Mouse (Mus musculus): Measurements from ENCODE around the gene Pcyt1b. TPM values are rescaled to one million over a fixed set of nuclear protein-coding genes. Genes with fewer than 3 reads are reported as not detected.

Pcyt1b gene
- under 1 TPM; 0.22 to 0.33 TPM for total RNA-seq (2021)
- long read RNA-seq, experiment 1 = 0 reads
- long read RNA-seq, experiment 2 = 0 reads

DNA sequence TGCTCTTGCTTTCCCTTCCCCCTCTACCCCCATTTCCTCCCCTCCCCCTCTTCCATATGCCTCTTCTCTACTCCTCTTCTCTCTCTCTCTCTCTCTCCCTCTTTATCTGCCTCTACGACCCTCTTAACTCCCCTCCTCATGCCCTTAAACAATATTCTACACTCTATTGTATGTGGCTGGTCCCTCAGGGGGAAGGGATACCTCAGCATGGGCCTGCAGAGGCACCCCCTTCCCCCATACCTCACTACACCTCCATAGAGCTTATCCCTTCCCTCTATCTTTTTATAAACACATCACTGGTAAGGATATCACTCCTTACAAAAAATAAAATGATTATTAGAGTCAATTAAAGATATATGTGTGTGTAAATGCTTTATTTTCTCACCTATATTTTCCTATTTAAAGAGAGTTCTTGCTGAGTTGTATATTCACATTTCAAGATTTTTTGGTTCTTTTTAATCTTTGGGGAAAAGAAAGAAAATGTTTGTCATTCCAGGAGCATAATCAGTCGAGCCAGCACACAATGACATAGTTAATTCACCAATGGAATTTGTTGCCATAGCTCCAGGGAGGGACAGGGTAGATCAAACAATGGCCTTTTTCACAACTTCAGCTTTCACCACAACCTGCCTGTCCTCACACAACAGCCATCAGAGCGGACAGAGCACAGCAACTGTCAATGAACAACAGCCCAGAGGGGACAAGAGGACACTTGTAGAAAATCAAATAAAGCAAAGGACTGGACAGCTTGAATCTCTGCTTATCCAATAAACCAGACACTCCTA is at the start of gene Pcyt1b:
Pcyt1b (plus strand) TSS at position 646 of the 785 bp plus-strand sequence.
- intact Hi-C loops (cut with DNase I) = no loop called here
- DNase-seq = no peak

DNA sequence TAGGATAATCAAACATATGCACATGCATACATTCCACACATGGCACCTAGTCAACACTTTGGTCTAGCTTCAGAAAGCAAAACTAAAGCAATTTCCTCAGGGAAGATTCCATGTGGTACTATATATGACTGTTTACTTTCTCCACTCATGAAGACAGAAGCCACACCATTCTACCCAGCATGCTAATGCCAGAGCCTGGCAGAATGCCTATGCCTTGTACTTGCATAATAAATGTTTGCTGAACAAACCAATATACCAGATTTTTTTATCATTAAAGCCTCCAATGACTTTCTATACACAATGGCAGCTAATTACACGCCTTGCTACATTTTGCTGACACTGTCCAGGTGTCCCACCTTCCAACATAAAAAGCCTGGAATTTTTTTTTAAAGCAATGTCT is 24.4 kb upstream of the Pcyt1b start:
- intact Hi-C loops (cut with DNase I) = loop anchor here (10.0 kb wide), 1 partner anchor 255 kb away; no protein-coding TSS in a partner anchor
- DNase-seq = no peak

DNA sequence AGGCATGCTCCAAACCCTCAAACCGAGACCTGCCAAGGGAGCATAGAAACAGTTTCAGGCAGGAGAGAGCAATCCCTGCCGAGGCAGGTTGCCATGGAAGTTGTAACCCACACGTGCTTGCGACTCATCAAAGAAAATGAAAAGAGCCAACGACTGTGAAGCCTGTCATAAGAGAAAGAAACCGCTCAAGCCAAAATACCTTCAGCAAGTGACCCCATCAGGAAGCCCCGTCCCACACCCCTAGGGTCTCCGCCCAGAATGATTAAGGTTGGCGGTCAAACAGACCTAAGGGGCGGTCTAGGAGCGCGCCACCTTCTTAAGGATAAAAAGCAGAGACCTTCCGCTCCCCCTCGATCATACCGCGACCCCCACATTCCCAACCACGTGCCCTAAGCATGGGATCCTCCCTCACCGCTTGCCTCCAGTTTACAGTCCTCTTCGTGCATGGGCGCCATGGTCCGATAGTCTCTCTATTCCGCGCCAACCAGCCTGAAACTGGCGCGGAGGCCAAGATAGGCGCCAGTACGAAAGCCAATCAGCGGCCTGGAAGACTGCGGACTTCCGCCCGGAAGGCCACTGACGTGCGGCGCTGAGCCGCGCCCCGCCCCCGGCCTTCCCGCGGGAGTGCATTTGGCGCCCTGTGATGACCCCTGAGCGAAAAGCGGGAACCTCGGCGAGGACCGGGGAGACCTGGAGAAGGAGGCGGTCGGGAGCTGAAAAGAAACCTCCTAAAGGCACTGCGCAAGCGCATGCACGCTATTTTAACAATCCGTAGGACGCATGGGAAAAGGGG is 22.8 kb upstream of the Pcyt1b start, which contains the start of gene Pola1:
Pola1 (minus strand) TSS at position 499 of the 793 bp plus-strand sequence.
- peak; percentile 88 for DNase-seq
- intact Hi-C loops (cut with DNase I) = loop anchor here (10.0 kb wide), 1 partner anchor 253 kb away; no protein-coding TSS in a partner anchor

DNA sequence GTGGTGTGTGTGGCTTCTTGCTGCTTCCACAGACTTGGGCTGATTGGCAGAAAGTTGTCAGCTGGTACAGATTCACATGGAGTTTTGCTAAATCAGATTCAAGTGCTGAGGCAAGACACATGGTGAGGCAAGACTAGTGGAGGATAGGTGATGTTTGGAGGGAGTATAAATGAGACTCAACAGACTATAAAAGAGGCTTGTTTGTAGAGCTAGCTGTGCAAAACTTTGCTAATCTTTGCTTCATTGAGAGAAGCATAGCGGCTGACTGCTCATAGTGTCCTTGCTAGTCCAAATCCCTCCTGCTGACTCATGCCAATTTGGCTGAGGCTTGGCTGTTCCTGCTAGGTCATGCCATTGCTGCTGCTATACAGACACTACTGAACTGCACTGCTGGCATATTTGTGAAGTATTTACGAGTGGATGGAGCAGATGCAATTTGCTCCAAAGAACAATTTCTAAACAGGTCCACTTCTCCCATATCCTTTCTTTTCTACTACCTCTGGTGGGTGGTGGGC is 19.7 kb upstream of the Pcyt1b start:
- peak in 1 of 2 experiments; percentile 6 for DNase-seq
- intact Hi-C loops (cut with DNase I) = loop anchor here (10.0 kb wide), 1 partner anchor 250 kb away; no protein-coding TSS in a partner anchor

DNA sequence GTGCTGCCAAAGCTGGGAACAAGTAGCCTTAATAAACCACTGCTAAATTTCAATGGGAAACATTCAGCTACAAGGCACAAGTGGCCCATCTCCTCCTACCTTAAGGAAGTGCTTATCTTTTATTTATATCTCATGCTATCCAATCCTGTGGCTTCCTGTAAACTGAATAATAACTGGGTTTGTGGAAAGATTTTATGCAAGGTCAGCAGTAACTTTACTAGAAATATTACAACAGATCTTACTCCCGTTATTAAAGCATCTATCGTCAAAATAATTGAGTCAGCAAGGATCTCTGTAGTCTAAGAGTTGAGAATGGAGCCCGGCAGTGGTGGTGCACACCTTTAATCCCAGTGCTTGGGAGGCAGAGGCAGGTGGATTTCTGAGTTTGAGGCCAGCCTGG is 11.1 kb upstream of the Pcyt1b start:
- no peak for DNase-seq
- intact Hi-C loops (cut with DNase I) = no loop called here

DNA sequence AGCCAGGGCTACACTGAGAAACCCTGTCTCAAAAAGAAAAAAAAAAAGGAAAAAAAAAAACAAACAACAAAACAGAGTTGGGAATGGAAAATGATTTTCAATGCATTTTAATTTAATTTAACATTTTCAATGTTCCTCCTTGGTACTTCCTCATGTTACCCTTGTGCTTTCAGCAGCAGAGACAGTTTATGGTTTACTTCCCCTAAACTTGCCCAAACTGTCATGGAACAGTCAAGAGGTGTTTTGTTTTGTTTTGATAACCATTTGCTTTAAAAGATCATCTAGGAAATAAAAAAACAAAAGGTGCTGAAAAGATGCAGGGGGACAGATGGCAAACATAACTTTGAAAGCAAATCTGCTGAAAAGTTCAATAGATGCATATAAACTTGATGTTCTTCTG is 10.6 kb upstream of the Pcyt1b start:
- intact Hi-C loops (cut with DNase I) = no loop called here
- DNase-seq = no peak

DNA sequence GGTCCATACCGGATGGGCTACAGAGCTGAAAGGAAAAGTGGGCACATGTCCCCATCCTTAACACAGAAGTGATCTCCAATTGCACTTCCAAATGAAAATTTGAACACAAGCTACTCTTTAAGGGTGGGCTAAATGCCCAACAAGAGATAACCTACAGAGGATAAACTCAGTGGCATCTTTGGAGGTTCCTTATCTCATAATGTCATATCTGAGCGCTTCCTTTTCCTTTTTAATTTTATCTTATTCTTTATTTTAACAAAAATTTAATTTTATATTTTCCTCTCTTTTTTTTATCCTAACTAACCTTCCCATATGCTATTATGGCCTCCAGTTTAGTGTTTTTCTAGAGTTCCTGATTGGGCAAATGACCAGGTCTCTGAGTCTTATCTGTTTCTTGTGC is 3.9 kb upstream of the Pcyt1b start:
- intact Hi-C loops (cut with DNase I) = no loop called here
- DNase-seq = no peak

DNA sequence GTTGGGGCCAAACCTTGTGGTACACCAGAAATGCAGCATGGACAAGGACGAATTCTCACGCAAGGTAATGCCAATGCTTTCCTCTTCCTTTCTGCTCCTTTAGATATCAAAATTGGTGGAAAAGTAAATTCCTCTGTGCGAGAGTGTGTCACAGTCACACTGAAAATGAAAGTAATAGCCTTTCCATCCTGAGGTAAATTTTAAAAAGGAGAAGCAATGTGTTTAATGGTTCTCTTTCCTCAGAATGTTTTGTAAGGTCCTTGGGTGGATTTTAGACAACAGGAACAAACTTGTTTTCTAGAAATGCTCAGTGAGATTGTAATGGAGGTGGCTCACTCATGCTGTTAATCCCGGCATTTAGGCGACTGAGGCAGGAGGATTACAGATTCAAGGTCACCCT is 490 bp downstream of the Pcyt1b start:
- DNase-seq = no peak
- intact Hi-C loops (cut with DNase I) = no loop called here

DNA sequence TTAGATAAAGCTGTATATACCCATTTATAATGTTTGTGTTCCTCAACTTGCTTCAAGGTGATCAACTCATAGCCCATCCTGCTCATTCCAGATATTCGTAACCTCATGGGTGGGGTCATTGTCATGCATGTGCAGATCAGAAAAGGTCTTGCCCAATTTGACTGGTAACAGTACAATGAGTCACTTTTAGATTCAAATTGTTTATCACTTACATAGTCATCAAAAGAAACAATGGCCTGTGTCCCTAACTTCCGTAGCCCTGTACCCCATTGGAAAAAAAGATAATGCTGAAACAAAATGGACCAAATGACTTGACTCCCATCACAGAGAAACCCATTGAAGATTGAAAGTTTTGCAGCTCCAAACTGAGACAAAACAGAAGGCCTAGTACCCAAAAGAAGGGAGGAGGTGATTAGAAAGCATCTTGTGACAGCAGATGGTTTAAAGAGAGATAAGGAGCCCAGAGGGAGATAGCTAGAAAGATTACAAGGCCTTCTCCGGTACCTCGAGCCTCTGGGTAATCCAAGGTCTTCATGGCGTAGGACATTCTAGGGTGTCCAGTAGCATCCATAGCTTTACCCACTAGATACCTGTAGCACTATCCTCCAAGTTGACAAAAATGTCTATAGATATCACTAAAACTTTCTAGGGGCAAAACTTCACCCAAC is 9.4 kb downstream of the Pcyt1b start:
- no peak for DNase-seq
- intact Hi-C loops (cut with DNase I) = no loop called here

DNA sequence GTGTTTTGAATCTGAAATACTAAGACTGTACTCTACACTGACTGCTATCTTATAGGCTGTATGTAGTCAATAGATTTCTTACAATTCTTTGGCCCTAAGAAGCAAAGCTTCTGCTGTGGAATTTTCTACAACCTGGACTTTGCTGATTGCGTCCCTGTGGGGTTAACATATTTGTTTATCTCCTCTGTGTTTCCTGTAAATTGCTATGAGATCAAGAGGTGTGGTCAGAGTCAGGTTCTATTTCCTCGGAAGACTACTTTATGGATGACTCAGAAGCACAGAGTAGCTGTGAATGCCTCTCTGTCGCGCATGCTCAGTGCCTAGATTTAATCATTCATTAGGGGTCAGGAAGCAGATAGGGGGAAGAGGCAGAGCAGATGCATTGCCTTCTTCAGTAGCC is 10.1 kb downstream of the Pcyt1b start:
- intact Hi-C loops (cut with DNase I) = no loop called here
- no peak for DNase-seq

DNA sequence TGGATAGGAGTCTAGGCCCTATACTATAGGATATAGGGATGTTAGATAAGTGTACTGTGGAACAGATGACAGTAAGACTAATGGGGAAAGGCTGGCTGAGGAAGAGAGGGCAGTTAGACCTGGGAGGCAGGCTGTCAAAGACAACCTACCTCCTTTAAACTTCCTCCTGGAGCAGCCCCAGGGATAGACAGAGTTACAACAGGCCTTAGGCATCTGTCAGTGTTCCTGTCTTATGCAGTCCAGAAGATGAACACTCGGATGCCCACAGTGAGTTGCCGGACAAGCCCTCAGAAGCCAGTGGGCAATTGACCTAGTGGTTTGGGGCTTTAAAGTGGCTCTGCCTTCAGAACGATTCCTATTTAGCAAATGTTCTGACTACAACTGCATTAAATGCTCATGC is 19.8 kb downstream of the Pcyt1b start:
- DNase-seq = no peak
- intact Hi-C loops (cut with DNase I) = no loop called here

DNA sequence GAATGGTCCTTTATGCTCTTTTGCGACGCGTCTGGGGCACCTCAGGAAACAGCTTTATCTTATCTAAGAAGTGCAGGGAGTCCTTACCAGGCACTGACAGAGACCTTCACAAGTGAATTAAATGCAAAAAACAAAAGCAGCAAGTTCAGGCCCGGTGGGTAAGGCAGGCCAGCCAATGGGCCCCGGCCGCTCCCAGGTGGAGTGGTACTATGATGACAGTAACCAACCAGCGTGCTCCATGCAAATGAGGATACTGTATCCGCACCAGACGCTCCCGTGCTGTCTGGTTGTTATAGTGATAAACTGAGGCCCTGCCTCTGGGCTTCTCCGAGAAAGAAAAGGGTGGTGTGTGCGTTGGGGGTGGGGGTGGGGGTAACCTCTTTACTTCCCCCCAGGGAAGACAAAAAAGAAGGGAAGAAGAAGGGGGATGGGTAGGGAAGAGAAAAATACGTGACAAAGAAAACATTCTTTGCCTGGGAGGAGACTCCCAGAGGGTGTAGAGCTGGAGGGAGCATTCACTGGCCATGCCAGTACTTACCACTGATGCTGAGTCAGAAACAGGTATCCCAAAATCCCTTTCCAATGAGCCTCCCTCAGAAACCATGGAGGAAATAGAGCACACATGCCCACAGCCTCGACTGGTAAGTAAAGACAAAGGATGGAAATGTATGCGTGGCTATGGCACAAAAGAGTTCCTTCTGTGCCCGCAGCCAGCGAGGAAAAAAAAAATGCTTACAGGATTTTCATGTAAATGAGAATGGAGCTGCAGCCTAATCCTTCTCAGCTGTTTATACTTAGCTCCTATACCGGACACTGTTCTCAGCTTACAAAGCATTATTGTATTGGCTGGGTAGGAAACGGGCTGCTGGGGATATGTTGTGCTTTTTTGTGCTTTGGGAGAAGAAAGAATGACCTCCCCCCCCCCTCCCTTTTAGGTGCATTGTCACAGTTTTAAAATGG is 20.5 kb downstream of the Pcyt1b start:
- peak; percentile 15 to 16 for DNase-seq
- intact Hi-C loops (cut with DNase I) = no loop called here

DNA sequence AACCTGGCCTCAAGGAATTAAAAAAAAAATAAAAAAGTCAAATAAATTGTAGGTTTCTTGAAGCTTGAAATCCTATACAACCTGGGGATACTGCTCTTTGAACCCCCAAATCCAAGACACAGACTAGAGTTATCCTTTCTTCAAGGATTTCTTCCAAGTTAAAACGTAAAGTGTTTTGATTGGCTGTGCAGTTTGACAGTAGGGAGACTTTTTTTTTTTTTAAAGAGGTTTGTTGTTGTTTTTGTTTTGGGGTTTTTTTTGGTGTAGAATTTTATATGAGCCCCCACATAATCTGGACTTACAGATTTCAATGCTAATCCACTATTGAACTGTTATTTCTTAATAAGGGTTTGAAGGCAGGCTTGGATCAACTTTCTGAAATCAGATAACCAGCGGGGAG is 21.6 kb downstream of the Pcyt1b start:
- intact Hi-C loops (cut with DNase I) = no loop called here
- DNase-seq = no peak

DNA sequence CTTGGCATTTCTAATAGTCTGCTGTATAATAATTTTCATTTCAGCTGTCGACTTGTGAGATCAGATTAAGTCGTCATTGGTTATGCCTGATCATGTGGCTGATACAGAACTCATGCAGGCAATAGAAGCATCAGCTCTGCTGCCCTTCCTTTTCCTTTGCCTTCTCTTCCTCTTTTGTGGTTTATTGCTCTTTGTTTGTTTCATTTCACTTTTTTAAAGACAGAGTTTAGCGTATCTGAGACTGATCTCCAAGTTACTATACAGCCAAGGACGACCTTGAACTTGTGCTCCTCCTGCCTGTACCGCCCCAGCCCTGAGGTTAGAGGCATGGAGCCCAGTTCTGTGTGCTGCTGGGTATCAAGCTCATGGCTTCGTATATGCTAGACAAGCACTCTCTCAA is 34.6 kb downstream of the Pcyt1b start:
- DNase-seq = no peak
- intact Hi-C loops (cut with DNase I) = no loop called here

DNA sequence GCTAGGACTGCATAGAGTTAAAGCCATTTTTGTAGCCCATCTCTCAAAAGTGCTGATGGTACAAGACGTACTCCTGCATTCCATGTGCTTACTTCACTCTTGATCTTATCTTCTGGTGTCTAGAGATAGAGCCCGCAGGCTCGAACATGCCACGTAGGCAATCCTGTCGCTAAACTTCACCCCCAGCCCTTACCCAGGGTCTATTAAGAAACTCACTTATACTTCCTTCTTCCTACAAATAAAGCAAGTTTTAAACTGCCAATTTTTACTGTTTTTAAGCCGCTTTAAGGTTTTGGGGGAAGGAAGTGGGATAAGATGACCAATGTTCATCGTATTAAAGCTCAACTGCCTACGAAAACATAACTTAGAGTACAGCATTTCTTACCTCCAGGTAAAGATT is 36.0 kb downstream of the Pcyt1b start:
- no peak for DNase-seq
- intact Hi-C loops (cut with DNase I) = no loop called here

DNA sequence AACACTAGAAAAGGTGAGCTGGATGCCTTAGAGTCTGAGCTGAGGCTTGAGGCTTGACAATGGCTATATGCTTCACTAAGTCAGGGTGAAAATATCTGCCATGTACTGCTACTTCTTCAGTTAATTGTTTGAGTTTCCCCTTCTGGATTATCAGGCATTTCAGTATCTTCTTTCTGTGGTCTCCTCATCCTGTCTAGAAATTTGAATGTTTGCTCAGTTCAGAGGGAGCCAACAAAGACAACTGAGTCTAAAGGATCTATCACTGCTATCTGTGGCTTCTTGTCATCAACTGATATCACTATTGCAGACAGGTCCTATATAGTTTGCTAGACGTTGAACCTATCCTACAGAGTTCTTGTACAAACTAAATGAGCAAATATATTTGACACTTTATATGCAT is 42.9 kb downstream of the Pcyt1b start:
- no peak for DNase-seq
- intact Hi-C loops (cut with DNase I) = no loop called here

DNA sequence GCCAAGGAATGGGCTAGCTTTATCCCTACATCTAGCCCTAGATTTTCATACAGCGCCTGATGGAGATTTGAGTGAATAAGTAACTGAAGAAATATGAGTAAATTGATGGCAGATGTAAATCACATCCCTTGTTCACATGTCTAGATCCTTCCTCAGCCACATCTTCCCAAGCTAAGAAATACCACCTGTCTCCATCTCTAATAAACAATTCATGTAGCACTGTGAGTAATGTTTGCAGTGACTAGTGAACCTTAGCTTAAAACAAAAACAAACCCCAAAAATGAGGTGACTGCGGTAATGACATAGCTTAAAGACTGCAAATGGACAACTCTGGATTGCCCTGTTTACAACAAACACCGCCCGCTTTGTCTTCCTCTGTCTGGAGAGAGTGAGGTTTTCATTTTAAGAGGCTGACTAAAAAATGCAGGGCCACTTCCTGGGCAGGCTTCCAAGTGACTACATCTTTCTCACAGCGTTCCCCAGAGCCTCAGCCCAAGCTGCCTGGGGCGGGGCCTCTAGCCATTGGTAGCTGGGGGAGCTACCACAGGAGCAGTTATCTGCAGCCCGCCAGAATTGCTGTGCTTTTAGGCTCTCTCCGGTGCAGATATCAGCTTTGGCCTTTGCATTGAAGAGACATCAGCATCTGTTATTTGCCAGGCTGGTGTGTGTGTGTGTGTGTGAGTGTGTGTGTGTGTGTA is 46.0 kb downstream of the Pcyt1b start:
- peak; percentile 46 to 61 for DNase-seq

DNA sequence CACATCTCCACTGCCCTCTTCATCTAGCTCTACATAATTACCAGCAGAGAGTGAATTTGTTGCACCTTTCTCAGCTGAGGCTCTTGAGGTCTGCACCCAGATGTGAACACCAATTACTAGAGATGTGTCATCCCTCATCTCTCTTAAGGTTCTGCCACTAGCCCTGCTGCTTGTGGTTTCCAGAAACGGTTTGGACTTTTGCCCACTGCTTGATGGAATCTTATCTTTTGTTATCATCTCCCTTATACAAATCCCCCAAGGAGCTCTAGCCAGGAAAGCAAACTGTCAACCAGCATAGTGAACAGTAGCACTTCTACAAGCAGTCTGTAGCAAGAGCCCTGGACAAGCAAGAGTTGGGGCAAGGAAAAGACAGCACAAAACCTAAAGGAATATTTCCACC is 57.9 kb downstream of the Pcyt1b start:
- DNase-seq = no peak

More for the DNA sequence above, 46.0 kb downstream of the Pcyt1b start:
- intact Hi-C loops (cut with DNase I) = no loop called here

DNA sequence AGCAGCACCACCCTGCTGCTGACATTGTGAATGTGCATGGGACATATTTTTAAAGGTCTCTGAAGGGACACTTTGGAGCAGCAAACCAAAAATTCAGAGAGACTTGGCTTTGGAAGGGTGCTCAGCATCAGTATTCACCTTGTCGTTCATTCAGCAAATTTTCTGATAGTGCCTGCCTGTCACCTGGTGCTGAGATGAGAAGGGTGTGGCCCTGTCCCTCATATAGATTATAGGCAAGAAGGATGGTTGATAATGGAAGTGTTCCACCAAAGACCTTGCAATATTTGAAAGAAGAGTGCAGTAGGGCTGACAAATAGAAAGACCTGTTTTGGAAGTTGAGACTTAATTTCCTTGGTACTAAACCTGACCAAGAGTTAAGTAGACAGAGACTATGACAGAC is 74.9 kb downstream of the Pcyt1b start:
- DNase-seq = no peak
- intact Hi-C loops (cut with DNase I) = no loop called here

More for the DNA sequence above, 57.9 kb downstream of the Pcyt1b start:
- intact Hi-C loops (cut with DNase I) = no loop called here
